Mouse (Mus musculus): ENCODE data around the gene Etv3. TPM values are rescaled to one million over a fixed set of nuclear protein-coding genes. Genes with fewer than 3 reads are reported as not detected.

Gene Etv3
- polyA plus RNA-seq, 1 experiment, result not detected

DNA sequence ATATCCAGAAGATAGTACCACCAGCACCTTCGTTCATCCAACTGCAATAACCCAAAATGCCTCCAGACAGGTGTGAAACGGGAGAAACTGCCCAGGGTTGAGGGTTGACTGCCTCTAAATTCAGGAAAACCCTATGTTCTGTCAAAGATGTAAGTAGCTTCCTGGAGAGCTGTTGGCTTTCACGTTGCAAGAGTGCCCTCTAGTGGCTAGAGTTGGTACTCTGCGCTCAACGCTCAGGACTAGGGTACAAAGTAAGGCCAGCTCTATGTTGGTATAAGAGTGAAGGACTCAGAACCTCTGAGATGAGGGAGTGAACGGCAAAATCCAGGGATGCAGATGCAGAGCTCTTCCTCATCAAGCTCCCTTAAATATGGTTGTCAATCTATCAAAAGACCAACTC is 37.2 kb downstream of the Etv3 start:
- peaks cover 7% of the 10 kb centered on the region for H3K4me1 ChIP-seq (ENCODE audit: control insufficient read depth, insufficient read depth, low read length)
- no peak overlapping the region for H3K4me3 ChIP-seq (ENCODE audit: insufficient read depth, low read depth, low read length)
- no peak for TF ChIP-seq POLR2A (IDR thresholded peaks at IDR 0.05; ENCODE audit: insufficient read depth, low read depth, low read length)
- TF ChIP-seq CTCF (IDR thresholded peaks at IDR 0.05; ENCODE audit: insufficient read depth, low read depth, low read length), result 0 out of 2 replicates have a peak, but pooled peaks have one; percentile 14
- 2% methylated on average over 6 of the region's 6 CpGs for WGBS
- H3K27ac ChIP-seq (ENCODE audit: insufficient read depth, low read depth, low read length), result no peak overlapping the region

DNA sequence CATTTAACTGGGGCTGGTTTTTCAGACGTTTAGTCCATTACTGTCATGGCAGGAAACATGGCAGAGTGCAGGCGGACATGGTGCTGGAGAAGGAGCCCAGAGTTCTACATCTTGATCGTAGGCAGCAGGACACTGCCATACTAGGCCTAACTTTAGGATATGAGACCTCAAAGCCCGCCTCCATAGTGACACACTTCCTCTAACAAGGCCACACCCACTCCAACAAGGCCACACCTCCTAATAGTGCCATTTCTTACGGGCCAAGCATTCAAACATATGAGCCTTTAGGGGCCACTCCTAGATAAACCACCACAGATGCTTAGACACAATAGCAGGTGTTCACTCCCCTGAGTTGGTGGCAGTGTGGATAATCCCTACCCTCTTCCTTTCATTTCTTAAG is 38.3 kb downstream of the Etv3 start:
- Histone ChIP-seq H3K4me1 (ENCODE audit: control insufficient read depth, insufficient read depth, low read length) (peaks cover 5% of the 10 kb centered on the region), H3K4me3 (ENCODE audit: insufficient read depth, low read depth, low read length) (no peak overlapping the region), H3K27ac (ENCODE audit: insufficient read depth, low read depth, low read length) (no peak overlapping the region)
- WGBS, result 91% methylated on average over 5 of the region's 5 CpGs
- TF ChIP-seq CTCF (IDR thresholded peaks at IDR 0.05; ENCODE audit: insufficient read depth, low read depth, low read length) (no peak), POLR2A (IDR thresholded peaks at IDR 0.05; ENCODE audit: insufficient read depth, low read depth, low read length) (no peak)

DNA sequence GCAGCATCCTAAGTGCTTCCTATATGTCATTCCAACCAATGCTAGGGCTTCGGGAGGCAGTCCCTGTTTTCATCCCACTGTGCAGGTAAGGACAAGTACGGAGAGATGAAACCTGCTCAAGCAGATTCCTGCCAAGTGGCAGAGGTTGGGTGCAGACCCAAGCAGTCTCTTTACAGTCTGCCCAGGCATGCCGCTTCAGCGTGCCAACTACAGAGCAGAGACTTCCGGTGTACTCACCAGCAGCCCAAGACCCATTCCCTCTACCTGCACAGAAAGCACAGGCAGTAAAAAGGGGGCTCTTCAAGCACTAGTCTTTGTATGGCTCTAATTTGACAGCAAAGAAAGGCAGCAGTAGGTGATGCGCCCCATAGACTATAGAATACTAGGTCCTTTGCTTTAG is 40.4 kb downstream of the Etv3 start:
- WGBS, result 53% methylated on average over 6 of the region's 6 CpGs
- Histone ChIP-seq H3K4me3 (ENCODE audit: insufficient read depth, low read depth, low read length) (peak overlapping the region; percentile 49; the same call in 1 of the 2 replicates), H3K27ac (ENCODE audit: insufficient read depth, low read depth, low read length) (peak overlapping the region; percentile 37; the same call in 1 of the 2 replicates), H3K4me1 (ENCODE audit: control insufficient read depth, insufficient read depth, low read length) (peaks cover 5% of the 10 kb centered on the region)
- no peak for TF ChIP-seq CTCF (IDR thresholded peaks at IDR 0.05; ENCODE audit: insufficient read depth, low read depth, low read length)
- no peak for TF ChIP-seq POLR2A (IDR thresholded peaks at IDR 0.05; ENCODE audit: insufficient read depth, low read depth, low read length)

DNA sequence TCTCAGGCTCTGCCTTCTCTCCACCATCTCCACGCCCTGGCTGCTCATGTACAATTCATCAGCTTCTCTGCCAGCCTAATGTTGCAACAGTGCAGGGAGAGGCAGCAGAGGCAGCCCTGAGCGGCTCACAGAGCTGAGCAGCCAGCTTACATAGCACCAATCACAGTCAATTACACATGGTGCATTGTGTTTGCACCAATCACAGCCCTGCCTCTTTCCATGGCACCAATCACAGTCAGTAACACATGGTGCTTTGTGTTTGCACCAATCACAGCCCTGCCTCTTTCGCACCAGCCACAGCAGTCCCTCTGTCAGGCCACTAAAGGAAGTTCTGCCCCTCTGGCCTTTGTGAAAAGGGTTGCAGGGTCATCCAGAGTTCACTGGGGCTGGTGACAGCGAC is 40.9 kb downstream of the Etv3 start:
- Histone ChIP-seq H3K4me1 (ENCODE audit: control insufficient read depth, insufficient read depth, low read length) (peaks cover 5% of the 10 kb centered on the region), H3K4me3 (ENCODE audit: insufficient read depth, low read depth, low read length) (peak overlapping the region; percentile 49), H3K27ac (ENCODE audit: insufficient read depth, low read depth, low read length) (peak overlapping the region; percentile 58)
- TF ChIP-seq POLR2A (IDR thresholded peaks at IDR 0.05; ENCODE audit: insufficient read depth, low read depth, low read length) (peak; percentile 73), CTCF (IDR thresholded peaks at IDR 0.05; ENCODE audit: insufficient read depth, low read depth, low read length) (no peak)
- WGBS, result 2% methylated on average over 4 of the region's 4 CpGs

DNA sequence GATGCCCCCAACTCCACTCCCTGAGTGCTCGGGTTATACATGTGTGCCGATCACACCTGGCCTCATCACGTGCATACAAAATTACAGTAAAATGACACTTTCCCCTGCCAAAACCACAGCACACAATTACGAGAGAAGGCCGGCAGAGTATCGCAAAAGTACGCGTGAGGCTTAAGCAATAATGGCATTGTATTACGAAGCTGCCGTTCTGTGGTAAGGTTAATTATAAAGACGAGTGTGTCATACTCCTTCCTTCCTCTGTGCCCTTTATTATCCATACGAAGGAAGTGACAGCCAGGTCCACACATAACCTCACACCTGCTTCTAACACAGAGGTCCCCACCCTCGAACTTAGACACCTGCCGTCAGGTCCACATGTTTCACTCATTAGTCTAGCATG is 42.3 kb downstream of the Etv3 start:
- WGBS, result 91% methylated on average over 14 of the region's 14 CpGs
- peaks cover 5% of the 10 kb centered on the region for H3K4me1 ChIP-seq (ENCODE audit: control insufficient read depth, insufficient read depth, low read length)
- TF ChIP-seq POLR2A (IDR thresholded peaks at IDR 0.05; ENCODE audit: insufficient read depth, low read depth, low read length) (no peak), CTCF (IDR thresholded peaks at IDR 0.05; ENCODE audit: insufficient read depth, low read depth, low read length) (no peak)
- no peak overlapping the region for H3K27ac ChIP-seq (ENCODE audit: insufficient read depth, low read depth, low read length)
- no peak overlapping the region for H3K4me3 ChIP-seq (ENCODE audit: insufficient read depth, low read depth, low read length)

DNA sequence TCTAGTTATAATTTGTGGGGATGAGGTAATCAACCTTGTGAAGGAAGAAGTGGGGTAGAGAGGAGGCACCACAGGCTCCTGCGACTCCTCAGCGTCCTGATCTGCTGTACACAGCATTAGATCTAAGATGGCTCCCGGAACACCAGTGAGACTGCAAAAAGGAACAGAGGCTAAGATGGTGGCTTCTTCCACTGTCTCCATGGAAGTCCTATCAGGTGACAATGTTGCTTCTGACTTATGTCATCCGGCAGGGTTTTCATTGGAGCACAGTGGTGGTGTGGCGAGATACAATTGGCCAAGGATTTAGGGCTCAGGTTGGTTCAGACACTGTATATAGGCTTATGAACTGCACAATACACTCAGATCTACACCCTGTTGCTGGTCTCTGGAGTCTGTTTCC is 43.5 kb downstream of the Etv3 start:
- 97% methylated on average over 5 of the region's 5 CpGs for WGBS
- peaks cover 5% of the 10 kb centered on the region for H3K4me1 ChIP-seq (ENCODE audit: control insufficient read depth, insufficient read depth, low read length)
- no peak overlapping the region for H3K27ac ChIP-seq (ENCODE audit: insufficient read depth, low read depth, low read length)
- no peak for TF ChIP-seq CTCF (IDR thresholded peaks at IDR 0.05; ENCODE audit: insufficient read depth, low read depth, low read length)
- no peak for TF ChIP-seq POLR2A (IDR thresholded peaks at IDR 0.05; ENCODE audit: insufficient read depth, low read depth, low read length)
- H3K4me3 ChIP-seq (ENCODE audit: insufficient read depth, low read depth, low read length), result no peak overlapping the region

DNA sequence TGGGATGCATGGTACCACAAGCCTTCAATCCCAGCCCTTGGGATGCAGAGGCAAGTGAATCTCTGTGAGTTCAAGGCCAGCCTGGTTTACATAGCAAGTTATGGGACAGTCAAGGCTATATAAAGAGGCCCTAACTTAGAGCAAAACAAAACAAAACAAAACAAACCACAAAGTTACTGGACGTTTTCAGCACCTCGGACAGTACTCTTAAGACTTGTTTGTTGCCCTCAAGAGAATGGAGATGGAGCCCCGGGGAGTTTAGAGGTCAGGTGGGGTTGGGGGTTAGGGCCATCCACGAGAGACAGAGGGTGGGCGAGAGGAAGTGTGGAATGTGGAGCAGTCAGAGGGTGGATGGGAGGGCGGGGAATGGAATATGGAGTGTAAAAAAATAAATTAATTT is 50.6 kb downstream of the Etv3 start:
- H3K4me1 ChIP-seq (ENCODE audit: control insufficient read depth, insufficient read depth, low read length), result no peaks in the 10 kb centered on the region
- no peak overlapping the region for H3K4me3 ChIP-seq (ENCODE audit: insufficient read depth, low read depth, low read length)
- TF ChIP-seq POLR2A (IDR thresholded peaks at IDR 0.05; ENCODE audit: insufficient read depth, low read depth, low read length), result no peak
- no peak for TF ChIP-seq CTCF (IDR thresholded peaks at IDR 0.05; ENCODE audit: insufficient read depth, low read depth, low read length)
- no peak overlapping the region for H3K27ac ChIP-seq (ENCODE audit: insufficient read depth, low read depth, low read length)
- 55% methylated on average over 6 of the region's 6 CpGs for WGBS

DNA sequence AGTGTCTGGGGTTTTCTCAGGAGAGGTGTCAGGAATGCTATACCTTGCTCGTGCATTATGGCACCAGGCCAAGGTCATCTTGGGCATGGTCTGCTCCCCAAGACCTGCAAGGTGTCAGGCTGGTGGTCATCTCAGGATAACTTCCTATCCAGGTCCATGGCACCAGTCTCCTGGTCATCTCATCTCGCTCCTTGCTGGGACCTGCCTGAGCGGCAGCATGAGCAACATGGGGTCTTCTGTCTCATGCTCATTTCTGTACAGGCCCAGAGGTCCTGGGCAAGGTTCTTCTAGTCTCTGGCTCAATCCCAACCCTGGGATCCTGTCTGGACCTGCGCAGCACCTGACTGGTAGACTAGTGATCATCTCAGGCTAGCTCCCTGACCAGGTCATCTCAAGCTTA is 57.1 kb downstream of the Etv3 start:
- no peak for TF ChIP-seq CTCF (IDR thresholded peaks at IDR 0.05; ENCODE audit: insufficient read depth, low read depth, low read length)
- no peak for TF ChIP-seq POLR2A (IDR thresholded peaks at IDR 0.05; ENCODE audit: insufficient read depth, low read depth, low read length)

More for the DNA sequence above, 57.1 kb downstream of the Etv3 start:
- no peak overlapping the region for H3K4me3 ChIP-seq (ENCODE audit: insufficient read depth, low read depth, low read length)
- no peaks in the 10 kb centered on the region for H3K4me1 ChIP-seq (ENCODE audit: control insufficient read depth, insufficient read depth, low read length)
- WGBS, result 93% methylated on average over 4 of the region's 4 CpGs
- H3K27ac ChIP-seq (ENCODE audit: insufficient read depth, low read depth, low read length), result no peak overlapping the region

Other genes starting within 250 kb of the Etv3 start
- gene Cd5l, start 167.5 kb upstream of the Etv3 start, polyA plus RNA-seq (2012; ENCODE audit: insufficient read depth, insufficient read length, low replicate concordance, missing spikeins), result not detected in 2 replicates
- gene Fcrl1, start 149.0 kb upstream of the Etv3 start, polyA plus RNA-seq (2012; ENCODE audit: insufficient read depth, insufficient read length, low replicate concordance, missing spikeins), result not detected in 2 replicates
- gene Fcrl5, start 89.6 kb upstream of the Etv3 start, polyA plus RNA-seq (2012; ENCODE audit: insufficient read depth, insufficient read length, low replicate concordance, missing spikeins), result not detected in 2 replicates
- not detected in 2 replicates for gene Arhgef11, start 92.2 kb downstream of the Etv3 start, polyA plus RNA-seq (2012; ENCODE audit: insufficient read depth, insufficient read length, low replicate concordance, missing spikeins)
- gene Lrrc71, start 223.2 kb downstream of the Etv3 start, polyA plus RNA-seq (2012; ENCODE audit: insufficient read depth, insufficient read length, low replicate concordance, missing spikeins), result not detected in 2 replicates

Data from olfactory bulb, adult 2 months (tissue).